Mouse (Mus musculus) macrophage (primary cell): ENCODE results near the gene Cdk8. TPM values are rescaled to one million over a fixed set of nuclear protein-coding genes. Genes with fewer than 3 reads are reported as not detected.

Experiments used
- H3K27ac ChIP-seq: fragments of 350-480 bp; formaldehyde crosslinking; 2 replicates; pipeline ENCODE4 v1.9.0; 2021
- H3K36me3 ChIP-seq: fragments of 350-480 bp; formaldehyde crosslinking; 2 replicates; pipeline ENCODE4 v1.9.0; 2021; ENCODE audit errors: inconsistent target
- H3K4me3 ChIP-seq: fragments of 350-480 bp; formaldehyde crosslinking; 2 replicates; pipeline ENCODE4 v1.9.0; 2021; ENCODE audit errors: inconsistent target
- H3K79me2 ChIP-seq: fragments of 350-480 bp; formaldehyde crosslinking; 2 replicates; pipeline ENCODE4 v1.9.0; 2021; ENCODE audit errors: inconsistent target
- WGBS: methylation state at CpG from one replicate; pipeline ENCODE4 v1.1.7; 2026; ENCODE audit warnings: inconsistent platforms; ENCODE audit not compliant: missing documents; 5-methylcytosine and 5-hydroxymethylcytosine counted together
- polyA plus RNA-seq: library from polyadenylated mRNA; stranded (reverse); fragments of 250-400 nt; gene quantifications from 3 replicates; pipeline ENCODE4 v1.2.4, GENCODE M21; 2018; ENCODE audit warnings: inconsistent platforms

Gene Cdk8
- polyA plus RNA-seq, 1 experiment from 2014 or later: 24.0 TPM

DNA sequence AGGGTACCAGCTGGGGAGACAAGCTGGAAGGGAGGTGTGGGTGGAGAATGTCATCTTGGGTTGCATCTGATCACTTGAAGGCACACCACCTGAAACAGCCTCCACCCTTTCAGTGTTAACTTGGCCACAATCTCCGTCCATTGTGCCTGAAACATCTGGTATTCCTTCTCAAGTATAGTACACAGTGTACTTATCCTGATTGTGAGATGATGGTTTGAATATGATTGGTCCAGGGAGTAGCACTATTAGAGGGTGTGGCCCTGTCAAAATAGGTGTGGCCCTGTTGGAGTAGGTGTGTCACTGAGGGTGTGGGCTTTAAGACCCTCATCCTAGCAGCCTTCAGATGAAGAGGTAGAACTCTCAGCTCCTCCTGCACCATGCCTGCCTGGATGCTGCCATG is 103.4 kb downstream of the Cdk8 start:
- Histone ChIP-seq H3K4me3 (no peak overlapping the region), H3K79me2 (no peaks in the 10 kb centered on the region), H3K27ac (no peak overlapping the region), H3K36me3 (no peaks in the 10 kb centered on the region)
- 89% methylated on average over 1 of the region's 1 CpGs for WGBS

DNA sequence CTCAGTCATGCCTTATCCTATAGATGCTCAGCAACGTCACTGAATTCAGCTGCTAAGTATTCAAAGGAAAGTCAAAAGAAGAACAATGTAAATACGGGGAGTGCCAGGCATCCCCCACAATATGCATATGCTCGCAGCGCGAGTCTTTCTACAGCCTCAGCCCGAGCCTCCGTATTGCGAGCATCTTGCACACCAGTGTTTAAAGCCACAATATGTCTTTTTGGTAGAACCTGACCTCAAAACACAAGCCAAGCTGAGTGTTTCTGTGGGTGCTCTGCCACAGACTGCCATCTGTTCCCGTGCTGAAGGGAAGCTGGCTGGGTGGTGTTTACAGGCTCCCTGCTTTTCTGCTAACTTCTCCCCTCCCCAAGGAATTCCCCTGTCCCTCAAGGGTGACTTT is 107.0 kb downstream of the Cdk8 start:
- no peaks in the 10 kb centered on the region for H3K36me3 ChIP-seq
- no peak overlapping the region for H3K27ac ChIP-seq
- WGBS: 68% methylated on average over 9 of the region's 9 CpGs
- H3K4me3 ChIP-seq: no peak overlapping the region
- no peaks in the 10 kb centered on the region for H3K79me2 ChIP-seq

DNA sequence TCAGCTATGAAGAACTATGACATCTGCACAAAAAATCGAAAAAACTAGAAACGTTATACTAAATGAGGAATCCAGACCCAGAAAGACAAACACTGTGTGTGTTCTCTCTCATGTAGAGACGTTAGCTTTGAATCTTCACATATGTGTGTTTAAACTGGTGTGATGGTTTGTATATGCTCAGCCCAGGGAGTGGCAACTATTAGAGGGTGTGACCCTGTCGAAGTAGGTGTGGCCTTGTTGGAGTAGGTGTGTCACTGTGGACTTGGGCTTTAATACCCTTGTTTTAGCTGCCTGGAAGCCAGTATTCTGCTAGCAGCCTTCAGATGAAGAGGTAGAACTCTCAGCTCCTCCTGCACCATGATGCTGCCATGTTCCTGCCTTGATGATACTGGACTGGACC is 109.0 kb downstream of the Cdk8 start:
- no peaks in the 10 kb centered on the region for H3K79me2 ChIP-seq
- 89% methylated on average over 4 of the region's 4 CpGs for WGBS
- no peaks in the 10 kb centered on the region for H3K36me3 ChIP-seq
- no peak overlapping the region for H3K27ac ChIP-seq
- H3K4me3 ChIP-seq: no peak overlapping the region

DNA sequence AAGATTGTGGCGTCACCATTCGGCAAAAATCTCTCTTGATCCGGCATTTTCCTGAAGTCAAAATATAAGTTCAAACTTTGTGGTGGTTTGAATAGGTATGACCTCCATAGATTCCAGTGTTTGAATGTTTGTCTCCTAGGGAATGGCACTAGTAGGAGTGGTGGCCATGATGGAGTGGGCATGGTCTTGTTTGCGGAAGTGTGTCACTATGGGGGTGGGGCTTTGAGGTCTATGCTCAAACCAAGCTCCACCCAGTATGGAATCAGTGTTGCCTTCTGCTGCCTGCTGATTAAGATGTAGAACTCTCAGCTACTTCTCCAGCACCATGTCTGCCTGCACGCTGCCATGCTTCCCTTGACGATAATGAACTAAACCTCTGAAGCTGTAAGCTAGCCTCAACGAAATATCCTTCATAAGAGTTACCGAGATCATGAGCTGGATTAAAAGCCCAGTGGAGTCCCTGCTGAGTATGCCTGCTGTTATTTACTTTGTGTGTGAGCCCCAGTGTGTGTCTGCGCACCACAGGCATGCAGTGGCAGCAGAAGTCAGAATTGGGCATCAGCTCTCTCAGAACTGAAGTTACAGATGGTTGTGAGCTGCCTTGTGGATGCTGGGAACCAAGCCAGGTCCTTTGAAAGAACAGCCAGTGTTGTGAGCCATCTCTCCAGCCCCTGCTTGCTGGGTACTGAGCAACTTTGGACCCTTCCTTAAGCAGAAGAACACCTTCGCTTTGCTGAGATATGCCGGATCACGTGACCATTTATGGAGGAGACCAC is 114.1 kb downstream of the Cdk8 start:
- H3K79me2 ChIP-seq: no peaks in the 10 kb centered on the region
- no peaks in the 10 kb centered on the region for H3K36me3 ChIP-seq
- H3K27ac ChIP-seq: no peak overlapping the region
- 92% methylated on average over 12 of the region's 12 CpGs for WGBS
- H3K4me3 ChIP-seq: no peak overlapping the region

DNA sequence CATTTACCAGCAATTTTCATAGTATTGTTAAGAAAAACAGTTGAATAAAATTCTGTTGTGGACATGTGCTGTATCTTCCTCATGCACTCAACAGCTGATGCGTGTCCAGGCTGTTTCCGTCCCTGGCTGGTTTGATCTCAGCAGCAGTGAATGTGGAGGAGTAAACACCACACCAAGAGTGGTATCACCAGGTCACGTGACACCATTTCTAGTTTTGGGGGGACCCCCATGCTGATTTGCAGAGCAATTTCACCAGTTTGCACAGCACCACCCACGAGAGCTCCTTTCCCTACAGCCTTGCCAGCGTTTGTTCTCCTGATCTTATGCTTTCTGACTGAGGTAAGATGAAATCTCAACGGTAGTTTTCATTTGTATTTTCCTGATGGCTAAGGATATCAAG is 116.1 kb downstream of the Cdk8 start:
- no peak overlapping the region for H3K27ac ChIP-seq
- no peak overlapping the region for H3K4me3 ChIP-seq
- WGBS: 85% methylated on average over 6 of the region's 6 CpGs
- H3K79me2 ChIP-seq: no peaks in the 10 kb centered on the region
- H3K36me3 ChIP-seq: no peaks in the 10 kb centered on the region

DNA sequence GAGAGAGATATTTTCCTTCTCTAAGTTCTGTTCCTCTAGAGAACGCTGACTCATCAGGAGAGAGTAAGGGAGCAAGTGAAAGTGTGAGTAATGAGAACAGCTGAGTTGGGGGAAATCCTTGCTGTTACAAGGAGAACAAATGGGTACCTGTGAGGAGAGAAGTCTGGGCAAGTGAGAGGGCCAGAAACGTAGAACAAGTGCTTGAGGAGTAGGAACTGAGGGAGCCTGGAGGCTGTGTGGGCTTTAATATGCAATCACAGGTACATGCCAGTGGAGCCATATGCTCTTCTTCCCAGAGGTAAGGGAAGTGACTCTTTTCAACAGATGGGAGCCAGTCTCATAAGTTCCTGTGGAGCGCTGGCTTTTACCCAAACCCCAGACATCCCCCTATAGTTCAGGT is 118.2 kb downstream of the Cdk8 start:
- WGBS: 77% methylated on average over 3 of the region's 3 CpGs

DNA sequence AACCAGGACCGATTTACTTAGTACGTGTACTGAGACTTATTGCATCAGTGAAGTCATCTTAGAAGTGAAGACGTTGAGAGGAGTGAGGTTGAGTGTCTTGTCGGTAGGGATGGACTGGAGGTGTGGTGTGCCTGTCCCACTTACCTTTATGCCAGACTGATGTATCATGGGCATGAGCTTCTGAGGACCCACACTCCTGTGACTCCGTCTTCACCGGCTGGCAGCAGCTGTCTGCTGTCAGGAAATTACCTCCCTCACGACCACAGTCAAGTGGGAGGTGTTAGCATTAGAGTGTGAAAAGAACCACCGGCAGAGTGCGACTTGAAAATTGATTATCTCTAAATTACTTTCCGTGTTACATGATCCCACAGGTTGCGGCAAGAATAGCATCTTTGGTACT is 119.8 kb downstream of the Cdk8 start:
- Histone ChIP-seq H3K36me3 (no peaks in the 10 kb centered on the region), H3K79me2 (no peaks in the 10 kb centered on the region), H3K4me3 (no peak overlapping the region), H3K27ac (no peak overlapping the region)
- 72% methylated on average over 11 of the region's 11 CpGs for WGBS

More for the DNA sequence above, 118.2 kb downstream of the Cdk8 start:
- Histone ChIP-seq H3K79me2 (no peaks in the 10 kb centered on the region), H3K36me3 (no peaks in the 10 kb centered on the region), H3K27ac (no peak overlapping the region), H3K4me3 (no peak overlapping the region)

DNA sequence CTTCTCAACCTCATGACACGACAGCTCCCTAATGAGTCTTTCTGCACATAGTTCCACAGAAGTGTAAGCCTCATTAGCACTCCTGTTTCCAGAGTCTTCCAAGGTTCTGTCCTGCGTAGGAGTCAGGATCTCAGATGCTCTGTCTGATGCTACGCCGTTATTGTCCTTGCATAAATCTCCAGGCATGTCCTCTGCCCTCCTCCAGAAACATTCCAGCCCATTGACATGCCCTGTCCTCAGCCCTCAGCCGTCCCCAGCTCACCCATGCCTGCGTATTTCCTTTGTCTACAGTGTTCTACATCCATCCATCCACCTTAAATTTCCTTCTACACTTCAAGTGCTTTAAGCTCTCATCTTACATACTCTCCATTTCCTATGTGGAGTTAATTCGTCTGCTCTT is 121.0 kb downstream of the Cdk8 start:
- WGBS: 87% methylated on average over 7 of the region's 7 CpGs
- Histone ChIP-seq H3K27ac (no peak overlapping the region), H3K4me3 (no peak overlapping the region)

More for the DNA sequence above, 121.0 kb downstream of the Cdk8 start:
- H3K36me3 ChIP-seq: no peaks in the 10 kb centered on the region
- no peaks in the 10 kb centered on the region for H3K79me2 ChIP-seq

Other genes starting within 250 kb of the Cdk8 start
- not detected in 3 replicates for gene Cyp3a25, start 221.6 kb upstream of the Cdk8 start, polyA plus RNA-seq
- not detected in 3 replicates for gene Cyp3a59, start 152.0 kb upstream of the Cdk8 start, polyA plus RNA-seq
- gene Gm5565, start 70.7 kb upstream of the Cdk8 start, polyA plus RNA-seq: not detected in 3 replicates
- not detected in 3 replicates for gene Gm6309, start 60.5 kb upstream of the Cdk8 start, polyA plus RNA-seq
- 0.22 TPM in 1 of 3 replicates, not detected in the others for gene 1700001J03Rik, start 45.9 kb upstream of the Cdk8 start, polyA plus RNA-seq
- gene Rnf6, start 9.7 kb upstream of the Cdk8 start, polyA plus RNA-seq: 26.2 to 32.5 TPM (median 27.2 TPM) in 3 replicates
- not detected in 3 replicates for gene Wasf3, start 153.8 kb downstream of the Cdk8 start, polyA plus RNA-seq